Mouse (Mus musculus) hindbrain, embryonic 13.5 days (tissue): ENCODE data around the gene Gm16181. TPM values are rescaled to one million over a fixed set of nuclear protein-coding genes. Genes with fewer than 3 reads are reported as not detected.

Source experiments
- ATAC-seq: fragments of 200-750 bp; cut with Nextera tagmentation; 2 replicates; pipeline ENCODE4 v1.8.0; 2017; ENCODE audit warnings: moderate TSS enrichment; ENCODE audit not compliant: low FRiP score
- H3K27ac ChIP-seq: fragments of 300-500 bp; sonication (generic); 2 replicates; pipeline ENCODE4 v1.5.1; 2015; ENCODE audit warnings: inconsistent platforms, mild to moderate bottlenecking, moderate library complexity
- H3K27me3 ChIP-seq: fragments of 300-500 bp; sonication (generic); 2 replicates; pipeline ENCODE4 v1.6.1; 2015; ENCODE audit warnings: mild to moderate bottlenecking, inconsistent platforms
- H3K36me3 ChIP-seq: fragments of 300-500 bp; sonication (generic); 2 replicates; pipeline ENCODE4 v1.6.1; 2015; ENCODE audit warnings: mild to moderate bottlenecking, inconsistent platforms
- H3K4me1 ChIP-seq: fragments of 300-500 bp; sonication (generic); replicated peaks from 2 replicates; pipeline ENCODE4 v1.6.1; 2015; ENCODE audit warnings: inconsistent platforms
- H3K4me2 ChIP-seq: fragments of 300-500 bp; sonication (generic); 2 replicates; pipeline ENCODE4 v1.6.1; 2015; ENCODE audit warnings: inconsistent platforms, mild to moderate bottlenecking, moderate library complexity
- H3K4me3 ChIP-seq: fragments of 300-500 bp; sonication (generic); 2 replicates; pipeline ENCODE4 v1.5.1; 2015; ENCODE audit warnings: mild to moderate bottlenecking, inconsistent platforms
- H3K9ac ChIP-seq: fragments of 300-500 bp; sonication (generic); 2 replicates; pipeline ENCODE4 v1.6.1; 2015; ENCODE audit warnings: mild to moderate bottlenecking, inconsistent platforms
- H3K9me3 ChIP-seq: fragments of 300-500 bp; sonication (generic); 2 replicates; pipeline ENCODE4 v1.6.1; 2016; ENCODE audit warnings: inconsistent platforms
- WGBS: fragments of 180-500 bp; shearing (Covaris S2); methylation state at CpG from one replicate; pipeline ENCODE4 v1.1.7; 2015; 5-methylcytosine and 5-hydroxymethylcytosine counted together
- polyA plus RNA-seq: library from polyadenylated mRNA; unstranded; fragments of >200 nt; fragmentation: Nextera tagmentation; extraction: Ambion mirVana; gene quantifications from 2 replicates; pipeline ENCODE4 v1.2.1, GENCODE M21; 2015

The Gm16181 gene
- polyA plus RNA-seq, 1 experiment from 2014 or later, result 0.83 TPM

DNA sequence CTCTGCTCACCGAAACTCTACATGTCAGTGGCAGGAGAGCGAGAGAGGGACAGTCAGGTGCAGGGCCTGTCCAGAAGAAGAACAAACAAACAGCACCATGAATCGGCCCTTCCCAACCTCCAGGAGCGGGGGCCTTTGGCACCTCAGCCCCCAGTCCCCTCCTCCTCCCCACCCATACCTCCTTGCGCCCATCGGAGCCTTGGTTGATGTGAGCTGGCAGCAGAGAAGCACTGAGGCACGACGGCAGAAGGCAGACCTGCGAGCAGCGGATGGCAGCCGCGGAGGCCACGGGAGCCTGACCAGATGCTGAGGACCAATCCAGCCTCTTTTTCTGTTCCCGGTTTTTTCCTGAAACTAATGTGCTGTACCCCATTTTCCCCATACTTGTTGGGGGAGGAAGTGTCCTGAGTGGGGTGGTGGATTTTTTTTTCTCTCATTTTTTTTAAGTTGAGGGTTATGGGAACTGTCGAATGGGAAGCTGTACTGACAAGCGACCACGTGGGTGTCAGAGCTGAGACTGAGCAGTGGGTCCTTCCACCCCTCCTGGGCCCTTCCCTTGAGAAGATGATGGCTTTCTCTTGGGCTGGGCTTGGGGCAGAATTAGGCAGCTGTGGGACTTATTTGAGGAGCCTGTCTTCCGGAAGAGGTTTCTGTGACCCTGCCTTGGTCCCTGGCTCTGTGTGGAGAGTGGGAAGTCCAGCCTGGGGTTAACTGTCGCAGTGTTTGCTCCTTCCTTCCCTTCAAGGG, 29.0 kb downstream of the Gm16181 start:
- ATAC-seq, result no peak
- no peak overlapping the region for H3K4me3 ChIP-seq
- WGBS, result 87% methylated on average over 19 of the region's 19 CpGs
- peaks cover 99% of the 10 kb centered on the region for H3K36me3 ChIP-seq
- H3K27ac ChIP-seq, result peak overlapping the region; percentile 20; the same call in 1 of the 2 replicates
- no peak overlapping the region for H3K4me2 ChIP-seq
- no peaks in the 10 kb centered on the region for H3K9me3 ChIP-seq
- H3K27me3 ChIP-seq, result no peaks in the 10 kb centered on the region
- peaks cover 32% of the 10 kb centered on the region for H3K4me1 ChIP-seq
- no peak overlapping the region for H3K9ac ChIP-seq

DNA sequence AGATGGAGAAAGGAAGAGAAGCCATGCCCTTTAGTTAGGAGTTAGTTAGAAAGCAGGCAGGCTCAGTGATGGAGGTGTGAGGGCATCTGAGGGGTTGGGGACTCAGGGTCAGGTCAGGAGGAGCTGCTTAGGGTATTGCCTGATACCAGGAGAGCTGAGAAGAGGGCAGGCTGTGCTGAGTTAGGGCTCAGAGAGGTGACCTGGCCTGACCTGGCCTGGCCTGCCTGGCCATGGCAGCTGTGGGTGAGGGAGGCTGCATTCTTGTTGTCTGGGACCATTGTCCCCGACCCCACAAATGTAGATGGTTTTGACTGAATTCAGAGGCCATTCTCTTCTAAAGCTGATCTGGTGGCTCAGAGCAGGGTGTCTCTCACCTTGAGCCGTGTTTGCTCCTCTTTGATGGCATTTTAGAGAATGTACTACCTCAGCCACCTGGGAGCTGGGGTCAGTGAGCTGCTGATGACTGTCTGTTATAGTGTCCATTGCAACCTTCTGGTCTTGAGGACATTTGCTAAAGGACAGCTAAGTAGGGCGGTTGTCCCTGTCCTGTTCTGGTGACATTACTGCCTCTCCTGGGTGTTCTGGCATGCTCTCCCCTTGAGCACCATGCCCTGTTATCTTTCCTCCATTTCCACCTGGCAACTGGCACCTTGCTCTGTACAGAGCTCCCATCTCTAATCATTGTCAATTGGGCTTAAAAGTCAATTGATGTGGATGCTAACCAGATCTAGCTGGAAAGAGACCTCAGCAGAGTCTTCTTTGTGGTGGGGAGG, 29.9 kb downstream of the Gm16181 start:
- H3K36me3 ChIP-seq, result peaks cover 91% of the 10 kb centered on the region
- no peak overlapping the region for H3K4me2 ChIP-seq
- no peak for ATAC-seq
- H3K4me3 ChIP-seq, result no peak overlapping the region
- H3K27me3 ChIP-seq, result no peaks in the 10 kb centered on the region
- no peaks in the 10 kb centered on the region for H3K9me3 ChIP-seq
- peaks cover 23% of the 10 kb centered on the region for H3K4me1 ChIP-seq
- WGBS, result 91% methylated on average over 3 of the region's 3 CpGs
- H3K9ac ChIP-seq, result no peak overlapping the region
- H3K27ac ChIP-seq, result no peak overlapping the region

GRCm38 (mm10) chr17:35251162-35251719, 30.6 kb downstream of the Gm16181 start:
- Histone ChIP-seq H3K4me3 (no peak overlapping the region), H3K4me2 (no peak overlapping the region), H3K27ac (no peak overlapping the region), H3K27me3 (no peaks in the 10 kb centered on the region), H3K9me3 (no peaks in the 10 kb centered on the region), H3K4me1 (peaks cover 16% of the 10 kb centered on the region), H3K9ac (no peak overlapping the region), H3K36me3 (peaks cover 84% of the 10 kb centered on the region)
- ATAC-seq, result no peak
- 87% methylated on average over 15 of the region's 15 CpGs for WGBS

- H3K4me2 ChIP-seq, result no peak overlapping the region
- H3K4me3 ChIP-seq, result no peak overlapping the region
- H3K27me3 ChIP-seq, result 0 out of 2 replicates have a peak, but pooled peaks cover under 1% of the 10 kb centered on the region
- 82% methylated on average over 5 of the region's 5 CpGs for WGBS
- ATAC-seq, result no peak
- H3K4me1 ChIP-seq, result peaks cover 10% of the 10 kb centered on the region
- peaks cover 77% of the 10 kb centered on the region for H3K36me3 ChIP-seq
- no peak overlapping the region; the same call in 1 of the 2 replicates for H3K27ac ChIP-seq
- H3K9me3 ChIP-seq, result no peaks in the 10 kb centered on the region
- H3K9ac ChIP-seq, result no peak overlapping the region
These were observed 31.3 kb downstream of the Gm16181 start for GRCm38 (mm10) chr17:35251981-35252380.

- Histone ChIP-seq H3K27me3 (0 out of 2 replicates have a peak, but pooled peaks cover 3% of the 10 kb centered on the region), H3K4me1 (0 out of 2 replicates have a peak, but pooled peaks cover 3% of the 10 kb centered on the region), H3K36me3 (peaks cover 69% of the 10 kb centered on the region), H3K4me2 (no peak overlapping the region), H3K9me3 (no peaks in the 10 kb centered on the region), H3K4me3 (no peak overlapping the region), H3K27ac (no peak overlapping the region), H3K9ac (no peak overlapping the region)
- WGBS, result 87% methylated on average over 18 of the region's 18 CpGs
- no peak for ATAC-seq
These were observed 32.1 kb downstream of the Gm16181 start for GRCm38 (mm10) chr17:35252619-35253292.

GRCm38 (mm10) chr17:35253293-35254093, 32.9 kb downstream of the Gm16181 start:
- Histone ChIP-seq H3K9me3 (no peaks in the 10 kb centered on the region), H3K36me3 (peaks cover 62% of the 10 kb centered on the region), H3K27me3 (0 out of 2 replicates have a peak, but pooled peaks cover 3% of the 10 kb centered on the region), H3K4me2 (no peak overlapping the region), H3K4me1 (peaks cover 4% of the 10 kb centered on the region; the same call in 1 of the 2 replicates), H3K9ac (no peak overlapping the region), H3K27ac (no peak overlapping the region), H3K4me3 (no peak overlapping the region)
- WGBS, result 87% methylated on average over 32 of the region's 32 CpGs
- no peak for ATAC-seq

DNA sequence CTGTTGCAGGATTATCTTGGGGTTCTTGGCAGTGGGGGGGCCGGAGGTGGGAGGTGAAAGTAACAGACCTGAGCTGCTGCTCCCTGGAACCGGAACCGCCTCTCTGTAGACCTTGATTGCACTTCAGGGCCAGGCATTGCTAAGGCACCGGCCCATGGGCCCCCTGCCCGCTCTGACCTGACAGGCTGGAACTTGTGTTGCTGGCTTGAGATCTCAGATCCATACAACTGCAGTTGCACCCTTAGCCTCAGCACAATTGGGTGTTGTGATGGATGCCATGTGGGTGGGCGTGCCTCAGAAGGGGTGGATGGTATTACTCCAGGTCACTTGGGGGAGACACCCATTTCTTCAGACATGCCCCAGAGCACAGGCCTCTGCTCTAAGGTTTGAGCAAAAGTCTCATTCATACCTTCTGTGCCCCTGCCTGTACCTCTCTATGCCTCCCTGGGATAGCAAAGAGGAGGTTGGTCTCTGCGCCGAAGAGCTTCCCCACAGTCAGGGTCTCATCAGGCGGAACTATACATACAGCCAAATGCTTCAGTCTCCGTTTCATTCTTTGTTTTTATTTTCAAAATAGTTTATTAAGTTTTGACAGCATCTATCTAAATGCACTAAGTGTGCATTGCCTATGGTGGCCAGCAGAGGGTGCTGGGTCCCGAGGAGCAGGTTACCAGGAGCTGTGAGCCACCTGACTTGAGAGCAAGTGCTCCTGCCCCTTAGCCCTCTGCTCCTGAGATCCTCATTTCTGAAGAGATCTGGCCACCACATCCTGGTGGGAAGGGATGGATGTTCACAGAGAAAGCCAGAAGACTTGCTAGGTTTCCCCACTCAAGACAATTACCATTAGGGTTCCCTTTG, 33.8 kb downstream of the Gm16181 start:
- Histone ChIP-seq H3K36me3 (peaks cover 52% of the 10 kb centered on the region), H3K9me3 (no peaks in the 10 kb centered on the region), H3K27me3 (peaks cover 8% of the 10 kb centered on the region; the same call in 1 of the 2 replicates), H3K27ac (no peak overlapping the region), H3K4me3 (no peak overlapping the region), H3K4me1 (peaks cover 4% of the 10 kb centered on the region; the same call in 1 of the 2 replicates), H3K4me2 (no peak overlapping the region), H3K9ac (no peak overlapping the region)
- peak; percentile 14; the same call in 1 of the 2 replicates for ATAC-seq
- WGBS, result 61% methylated on average over 11 of the region's 11 CpGs

DNA sequence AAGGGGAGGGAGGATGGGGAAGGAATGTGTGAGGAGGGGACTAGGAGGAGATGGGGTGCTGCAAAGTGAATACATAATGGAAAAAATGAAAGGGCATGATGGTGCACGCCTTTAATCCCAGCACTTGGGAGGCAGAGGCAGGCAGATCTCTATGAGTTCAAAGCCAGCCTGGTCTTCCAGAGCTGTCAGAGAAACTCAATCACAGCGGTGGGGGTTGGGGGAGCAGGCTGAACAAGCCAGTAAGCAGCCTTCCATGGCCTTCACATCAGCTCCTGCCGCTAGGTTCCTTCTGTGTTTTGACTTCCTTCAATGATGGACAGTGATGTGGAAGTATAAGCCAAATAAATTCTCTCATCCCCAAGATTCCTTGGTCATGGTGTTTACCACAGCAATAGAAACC, 34.7 kb downstream of the Gm16181 start:
- Histone ChIP-seq H3K9me3 (no peaks in the 10 kb centered on the region), H3K9ac (no peak overlapping the region), H3K27me3 (peaks cover 10% of the 10 kb centered on the region; the same call in 1 of the 2 replicates), H3K4me3 (no peak overlapping the region), H3K4me1 (peaks cover 4% of the 10 kb centered on the region; the same call in 1 of the 2 replicates), H3K27ac (no peak overlapping the region), H3K36me3 (peaks cover 44% of the 10 kb centered on the region), H3K4me2 (no peak overlapping the region)
- WGBS, result 78% methylated on average over 3 of the region's 3 CpGs
- no peak for ATAC-seq

DNA sequence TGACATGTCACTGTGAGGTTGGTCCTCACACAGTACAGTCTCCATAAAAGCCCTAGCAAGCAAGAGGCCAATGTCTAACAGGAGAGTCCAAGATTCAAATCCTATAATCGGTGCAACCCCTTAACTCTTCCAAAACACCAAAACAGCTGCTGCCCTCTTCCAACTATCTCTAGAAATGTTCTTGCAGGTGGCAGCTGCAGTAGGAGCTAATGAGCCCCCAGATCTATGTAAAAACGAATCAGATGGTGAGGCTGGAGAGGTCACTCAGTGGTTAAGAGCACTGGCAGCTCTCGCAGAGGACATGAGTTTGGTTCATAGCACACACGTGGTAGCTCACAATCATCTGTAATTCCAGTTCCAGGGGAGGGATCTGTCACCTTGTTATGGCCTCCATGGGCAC, 35.1 kb downstream of the Gm16181 start:
- Histone ChIP-seq H3K9me3 (no peaks in the 10 kb centered on the region), H3K9ac (no peak overlapping the region), H3K27me3 (peaks cover 14% of the 10 kb centered on the region; the same call in 1 of the 2 replicates), H3K4me2 (no peak overlapping the region), H3K4me1 (peaks cover 4% of the 10 kb centered on the region; the same call in 1 of the 2 replicates), H3K27ac (no peak overlapping the region), H3K4me3 (no peak overlapping the region), H3K36me3 (peaks cover 40% of the 10 kb centered on the region)
- no peak for ATAC-seq
- 66% methylated on average over 4 of the region's 4 CpGs for WGBS

GRCm38 (mm10) chr17:35257378-35257777, 36.7 kb downstream of the Gm16181 start:
- WGBS, result 84% methylated on average over 1 of the region's 1 CpGs
- H3K27me3 ChIP-seq, result peaks cover 25% of the 10 kb centered on the region
- no peak for ATAC-seq

More at GRCm38 (mm10) chr17:35257378-35257777, 36.7 kb downstream of the Gm16181 start:
- peaks cover 24% of the 10 kb centered on the region for H3K36me3 ChIP-seq
- H3K27ac ChIP-seq, result no peak overlapping the region
- peaks cover 4% of the 10 kb centered on the region; the same call in 1 of the 2 replicates for H3K4me1 ChIP-seq
- H3K9ac ChIP-seq, result no peak overlapping the region
- no peak overlapping the region for H3K4me3 ChIP-seq
- no peak overlapping the region for H3K4me2 ChIP-seq
- H3K9me3 ChIP-seq, result no peaks in the 10 kb centered on the region
